Mouse (Mus musculus): Measurements from ENCODE around the gene Cdyl. TPM values are rescaled to one million over a fixed set of nuclear protein-coding genes. Genes with fewer than 3 reads are reported as not detected.

Gene Cdyl
- total and polyA plus RNA-seq, 3 experiments, result 36.3 to 104 (median 47.9) TPM

DNA sequence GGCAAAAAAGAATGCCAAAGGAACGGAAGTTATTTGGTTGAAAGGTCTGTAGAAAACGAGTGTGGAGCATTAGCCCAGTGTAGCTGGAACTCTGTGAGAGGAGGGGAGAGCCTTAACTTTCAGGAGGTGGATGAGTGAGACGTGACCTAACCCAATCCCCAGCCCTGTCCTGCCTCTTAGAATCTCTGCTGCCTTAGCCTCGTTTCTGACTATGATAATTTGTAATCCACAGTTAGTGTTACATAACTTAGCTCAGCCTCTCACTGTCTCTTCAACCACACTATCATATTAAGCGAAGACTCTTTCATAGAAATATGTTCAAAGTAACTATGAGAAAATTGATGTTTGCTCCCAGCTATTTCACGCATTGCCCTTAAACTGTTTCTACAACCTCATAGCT lies 59.9 kb downstream of the Cdyl start:
- Histone ChIP-seq H3K36me3 (replicated peaks) (no peaks in the 10 kb centered on the region), H3K27me3 (ENCODE audit: insufficient read depth, low read length) (peaks cover 4% of the 10 kb centered on the region; the same call in 1 of the 2 replicates), H3K4me3 (ENCODE audit: low read depth, low read length) (no peak overlapping the region), H3K4me1 (ENCODE audit: insufficient read depth, low read depth, low read length) (peaks cover 6% of the 10 kb centered on the region), H3K9me3 (replicated peaks) (no peaks in the 10 kb centered on the region)
- ATAC-seq (ENCODE audit: extremely low read depth, insufficient number of reproducible peaks, low FRiP score, poor library complexity, severe bottlenecking) (no peak), DNase-seq (ENCODE audit: low spot score) (no peak)
- no peak for TF ChIP-seq POLR2AphosphoS5 (IDR thresholded peaks at IDR 0.05; ENCODE audit: insufficient replicate concordance, low read depth, low read length)
- TF ChIP-seq CTCF (IDR thresholded peaks at IDR 0.05; ENCODE audit: low read depth, low read length), result no peak
- TF ChIP-seq GATA2 (IDR thresholded peaks at IDR 0.05; ENCODE audit: borderline replicate concordance, low read depth, low read length), result no peak
- TF ChIP-seq TAL1 (conservative IDR thresholded peaks at IDR 0.05; ENCODE audit: low read depth, low read length), result no peak
- TF ChIP-seq GATA1 (IDR thresholded peaks at IDR 0.05; ENCODE audit: borderline replicate concordance, low read length), result no peak

GRCm38 (mm10) chr13:35723073-35723472 lies 63.4 kb downstream of the Cdyl start:
- Histone ChIP-seq H3K27me3 (ENCODE audit: insufficient read depth, low read length) (no peaks in the 10 kb centered on the region), H3K4me3 (ENCODE audit: low read depth, low read length) (no peak overlapping the region), H3K4me1 (ENCODE audit: insufficient read depth, low read depth, low read length) (peaks cover 2% of the 10 kb centered on the region; the same call in 1 of the 2 replicates), H3K9me3 (replicated peaks) (no peaks in the 10 kb centered on the region), H3K36me3 (replicated peaks) (no peaks in the 10 kb centered on the region)
- DNase-seq (ENCODE audit: low spot score) (no peak), ATAC-seq (ENCODE audit: extremely low read depth, insufficient number of reproducible peaks, low FRiP score, poor library complexity, severe bottlenecking) (no peak)
- TF ChIP-seq TAL1 (conservative IDR thresholded peaks at IDR 0.05; ENCODE audit: low read depth, low read length) (no peak), GATA2 (IDR thresholded peaks at IDR 0.05; ENCODE audit: borderline replicate concordance, low read depth, low read length) (no peak), CTCF (IDR thresholded peaks at IDR 0.05; ENCODE audit: low read depth, low read length) (no peak), GATA1 (IDR thresholded peaks at IDR 0.05; ENCODE audit: borderline replicate concordance, low read length) (no peak), POLR2AphosphoS5 (IDR thresholded peaks at IDR 0.05; ENCODE audit: insufficient replicate concordance, low read depth, low read length) (no peak)

DNA sequence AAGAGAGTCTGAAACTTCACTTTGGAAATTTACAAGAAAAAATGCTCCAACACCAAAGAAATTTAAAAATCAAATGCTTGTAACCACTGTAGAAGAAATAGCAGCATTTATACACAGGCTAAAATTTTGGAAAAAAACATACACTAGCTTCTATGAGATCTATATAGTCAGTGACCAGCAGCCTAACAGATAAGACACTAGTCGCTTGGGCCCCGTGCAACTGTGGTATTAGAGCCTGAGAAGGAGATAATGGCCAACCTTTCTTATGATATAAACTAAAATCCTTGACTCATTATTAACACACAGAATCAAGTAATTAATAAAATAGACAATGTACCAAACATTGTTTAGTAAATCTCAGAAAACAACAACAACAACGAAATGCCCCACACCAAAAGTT lies 66.4 kb downstream of the Cdyl start:
- Histone ChIP-seq H3K4me1 (ENCODE audit: insufficient read depth, low read depth, low read length) (no peaks in the 10 kb centered on the region), H3K4me3 (ENCODE audit: low read depth, low read length) (no peak overlapping the region), H3K36me3 (replicated peaks) (no peaks in the 10 kb centered on the region), H3K9me3 (replicated peaks) (no peaks in the 10 kb centered on the region), H3K27me3 (ENCODE audit: insufficient read depth, low read length) (no peaks in the 10 kb centered on the region)
- TF ChIP-seq TAL1 (conservative IDR thresholded peaks at IDR 0.05; ENCODE audit: low read depth, low read length) (no peak), GATA1 (IDR thresholded peaks at IDR 0.05; ENCODE audit: borderline replicate concordance, low read length) (no peak)
- ATAC-seq (ENCODE audit: extremely low read depth, insufficient number of reproducible peaks, low FRiP score, poor library complexity, severe bottlenecking) (no peak), DNase-seq (ENCODE audit: low spot score) (no peak)

DNA sequence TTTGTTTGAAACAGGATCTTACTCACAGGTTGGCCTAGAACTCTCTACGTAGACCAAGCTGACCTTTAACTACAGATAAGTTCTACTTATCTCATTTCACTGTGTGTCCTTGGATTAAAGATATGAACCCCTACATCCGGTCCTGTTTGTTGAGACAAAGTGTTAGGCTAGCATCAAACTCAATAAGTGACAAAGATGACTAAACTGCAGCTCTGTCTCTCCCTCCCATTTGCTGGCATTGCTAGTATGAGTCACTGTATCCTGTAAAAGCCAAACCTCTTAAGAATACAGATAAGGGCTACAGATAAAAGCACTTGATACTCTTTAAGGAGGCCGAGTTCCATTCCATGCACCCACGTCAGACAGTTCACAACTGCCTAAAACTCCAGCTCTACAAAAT lies 72.5 kb downstream of the Cdyl start:
- no peak for TF ChIP-seq TAL1 (conservative IDR thresholded peaks at IDR 0.05; ENCODE audit: low read depth, low read length)
- TF ChIP-seq GATA2 (IDR thresholded peaks at IDR 0.05; ENCODE audit: borderline replicate concordance, low read depth, low read length), result no peak
- no peak for TF ChIP-seq CTCF (IDR thresholded peaks at IDR 0.05; ENCODE audit: low read depth, low read length)
- no peak for TF ChIP-seq GATA1 (IDR thresholded peaks at IDR 0.05; ENCODE audit: borderline replicate concordance, low read length)
- TF ChIP-seq POLR2AphosphoS5 (IDR thresholded peaks at IDR 0.05; ENCODE audit: insufficient replicate concordance, low read depth, low read length), result no peak
- Histone ChIP-seq H3K4me1 (ENCODE audit: insufficient read depth, low read depth, low read length) (peaks cover 10% of the 10 kb centered on the region), H3K9me3 (replicated peaks) (no peaks in the 10 kb centered on the region), H3K4me3 (ENCODE audit: low read depth, low read length) (no peak overlapping the region), H3K27me3 (ENCODE audit: insufficient read depth, low read length) (no peaks in the 10 kb centered on the region), H3K36me3 (replicated peaks) (no peaks in the 10 kb centered on the region)
- DNase-seq (ENCODE audit: low spot score) (no peak), ATAC-seq (ENCODE audit: extremely low read depth, insufficient number of reproducible peaks, low FRiP score, poor library complexity, severe bottlenecking) (peak; percentile 49)

DNA sequence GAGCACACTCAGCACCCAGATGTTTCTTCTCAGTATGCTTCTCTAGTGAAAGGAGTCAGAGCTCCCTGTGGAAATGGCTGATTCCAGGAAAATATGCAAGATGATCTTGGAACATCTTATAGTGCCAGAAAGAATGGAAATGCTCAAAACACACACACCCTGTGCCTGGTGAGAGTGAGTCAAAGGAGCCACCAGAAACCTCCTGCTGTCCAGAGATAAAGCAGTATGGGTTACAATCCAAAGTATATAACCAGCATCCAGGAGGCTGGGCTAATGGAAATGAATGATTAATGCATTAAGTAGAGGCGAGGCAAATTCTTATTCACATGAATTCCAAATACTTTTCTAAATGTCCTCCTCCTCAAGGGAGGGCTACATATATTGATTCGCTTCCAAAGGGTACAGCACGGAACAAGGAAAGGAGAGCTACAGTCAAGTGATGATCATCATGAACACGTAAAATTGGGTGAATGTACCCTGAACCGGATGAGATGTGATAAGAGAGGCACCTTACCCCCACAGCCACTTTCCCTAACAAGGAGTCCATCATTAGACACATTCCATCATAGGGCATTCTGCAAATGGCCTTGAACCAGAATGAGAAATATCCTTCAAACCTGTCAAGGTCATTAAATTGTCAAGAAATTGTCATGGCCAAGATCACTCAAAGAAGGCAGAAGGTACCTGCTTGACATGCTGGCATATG lies 73.4 kb downstream of the Cdyl start:
- Histone ChIP-seq H3K36me3 (replicated peaks) (no peaks in the 10 kb centered on the region), H3K27me3 (ENCODE audit: insufficient read depth, low read length) (no peaks in the 10 kb centered on the region), H3K9me3 (replicated peaks) (no peaks in the 10 kb centered on the region), H3K4me1 (ENCODE audit: insufficient read depth, low read depth, low read length) (peaks cover 15% of the 10 kb centered on the region), H3K4me3 (ENCODE audit: low read depth, low read length) (no peak overlapping the region)
- TF ChIP-seq GATA2 (IDR thresholded peaks at IDR 0.05; ENCODE audit: borderline replicate concordance, low read depth, low read length), result no peak
- no peak for TF ChIP-seq TAL1 (conservative IDR thresholded peaks at IDR 0.05; ENCODE audit: low read depth, low read length)
- no peak for TF ChIP-seq CTCF (IDR thresholded peaks at IDR 0.05; ENCODE audit: low read depth, low read length)
- TF ChIP-seq POLR2AphosphoS5 (IDR thresholded peaks at IDR 0.05; ENCODE audit: insufficient replicate concordance, low read depth, low read length), result no peak
- no peak for TF ChIP-seq GATA1 (IDR thresholded peaks at IDR 0.05; ENCODE audit: borderline replicate concordance, low read length)
- DNase-seq (ENCODE audit: low spot score) (no peak), ATAC-seq (ENCODE audit: extremely low read depth, insufficient number of reproducible peaks, low FRiP score, poor library complexity, severe bottlenecking) (no peak)

- Histone ChIP-seq H3K27me3 (ENCODE audit: insufficient read depth, low read length) (no peaks in the 10 kb centered on the region), H3K36me3 (replicated peaks) (no peaks in the 10 kb centered on the region), H3K4me3 (ENCODE audit: low read depth, low read length) (no peak overlapping the region), H3K4me1 (ENCODE audit: insufficient read depth, low read depth, low read length) (peaks cover 26% of the 10 kb centered on the region), H3K9me3 (replicated peaks) (no peaks in the 10 kb centered on the region)
- TF ChIP-seq GATA1 (IDR thresholded peaks at IDR 0.05; ENCODE audit: borderline replicate concordance, low read length), result no peak
- TF ChIP-seq TAL1 (conservative IDR thresholded peaks at IDR 0.05; ENCODE audit: low read depth, low read length), result no peak
- TF ChIP-seq CTCF (IDR thresholded peaks at IDR 0.05; ENCODE audit: low read depth, low read length), result no peak
- no peak for TF ChIP-seq GATA2 (IDR thresholded peaks at IDR 0.05; ENCODE audit: borderline replicate concordance, low read depth, low read length)
- no peak for TF ChIP-seq POLR2AphosphoS5 (IDR thresholded peaks at IDR 0.05; ENCODE audit: insufficient replicate concordance, low read depth, low read length)
- ATAC-seq (ENCODE audit: extremely low read depth, insufficient number of reproducible peaks, low FRiP score, poor library complexity, severe bottlenecking) (no peak), DNase-seq (ENCODE audit: low spot score) (no peak)
Observed at GRCm38 (mm10) chr13:35737565-35737964, 77.9 kb downstream of the Cdyl start.
